Mouse (Mus musculus): ENCODE data around the gene Scn5a. TPM values are rescaled to one million over a fixed set of nuclear protein-coding genes. Genes with fewer than 3 reads are reported as not detected.
A peak's percentile ranks its signal among the peaks of the same experiment; 100 is the strongest.

Gene Scn5a
- polyA plus RNA-seq, 1 experiment from 2014 or later: 0.27 TPM

DNA sequence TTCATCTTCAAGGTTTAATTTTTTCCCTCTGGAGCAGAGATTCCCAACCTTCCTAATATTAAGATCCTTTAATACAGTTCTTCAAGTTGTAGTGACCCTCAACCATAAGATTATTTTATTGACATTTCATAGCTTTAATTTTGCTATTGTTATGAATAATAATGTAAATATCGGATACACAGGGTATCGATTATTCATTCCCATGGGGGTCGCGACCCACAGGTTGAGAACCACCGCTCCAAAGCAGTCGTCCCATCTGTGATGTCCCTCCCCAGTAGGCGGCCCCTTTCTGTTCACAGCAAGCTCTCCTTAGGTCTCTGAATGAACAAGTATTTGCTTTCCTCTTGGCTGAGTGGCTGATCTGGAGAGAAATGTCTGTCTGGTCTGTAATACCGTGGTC, 10.8 kb upstream of the Scn5a start:
- H3K36me3 ChIP-seq (ENCODE audit: control insufficient read depth, insufficient read depth, low read length): no peaks in the 10 kb centered on the region
- peaks cover 4% of the 10 kb centered on the region; the same call in 1 of the 2 replicates for H3K27me3 ChIP-seq (ENCODE audit: control insufficient read depth, insufficient read depth, low read length)
- WGBS: 89% methylated on average over 8 of the region's 8 CpGs
- no peak overlapping the region for H3K27ac ChIP-seq (ENCODE audit: low read depth, low read length)
- no peak overlapping the region for H3K4me3 ChIP-seq (ENCODE audit: low read length)
- H3K9ac ChIP-seq (ENCODE audit: low read depth, low read length): no peak overlapping the region
- no peaks in the 10 kb centered on the region for H3K9me3 ChIP-seq (ENCODE audit: control insufficient read depth, low read length)
- ATAC-seq (ENCODE audit: low FRiP score, low TSS enrichment): no peak
- no peak overlapping the region for H3K4me2 ChIP-seq (replicated peaks; ENCODE audit: low read depth, low read length)
- H3K4me1 ChIP-seq (ENCODE audit: control insufficient read depth, insufficient read depth, low read length): no peaks in the 10 kb centered on the region

DNA sequence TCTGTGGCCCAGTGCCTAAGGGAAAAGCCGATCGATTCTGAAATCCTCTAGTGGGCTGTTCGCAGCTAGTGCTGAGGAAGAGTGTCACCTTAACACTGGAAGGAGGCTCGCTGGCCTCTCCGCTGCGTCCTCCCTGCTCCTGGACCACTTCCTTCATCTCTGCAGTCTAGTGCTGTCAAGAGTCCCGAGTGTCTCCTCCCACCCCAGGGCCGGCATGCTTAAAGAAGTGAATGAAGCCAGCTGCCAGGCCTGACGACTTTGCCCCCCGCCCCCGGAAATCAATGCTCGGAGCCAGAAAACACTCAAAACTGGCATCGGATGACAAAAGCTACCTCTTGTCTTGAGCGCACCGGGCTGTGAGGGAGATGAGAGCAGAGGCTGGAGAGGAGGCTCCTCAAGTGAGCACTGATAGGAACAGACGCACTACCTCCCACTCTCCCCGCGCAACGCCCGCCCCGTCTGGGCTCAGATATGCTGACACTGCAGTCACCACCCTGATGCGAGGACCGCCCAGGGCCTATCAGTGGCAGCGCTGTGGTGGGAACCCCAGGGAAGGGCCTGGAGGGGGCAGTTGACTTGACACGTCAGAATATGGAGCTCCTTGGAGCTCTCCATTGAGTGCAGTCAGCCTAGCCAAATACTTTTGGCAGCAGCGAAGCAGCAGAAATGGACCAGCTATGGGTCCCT, 10.1 kb upstream of the Scn5a start:
- Histone ChIP-seq H3K27ac (ENCODE audit: low read depth, low read length) (no peak overlapping the region), H3K4me3 (ENCODE audit: low read length) (0 out of 2 replicates have a peak overlapping the region, but pooled peaks have one; percentile 2), H3K9me3 (ENCODE audit: control insufficient read depth, low read length) (no peaks in the 10 kb centered on the region), H3K9ac (ENCODE audit: low read depth, low read length) (0 out of 2 replicates have a peak overlapping the region, but pooled peaks have one; percentile 12), H3K4me1 (ENCODE audit: control insufficient read depth, insufficient read depth, low read length) (no peaks in the 10 kb centered on the region), H3K36me3 (ENCODE audit: control insufficient read depth, insufficient read depth, low read length) (no peaks in the 10 kb centered on the region), H3K27me3 (ENCODE audit: control insufficient read depth, insufficient read depth, low read length) (peaks cover 4% of the 10 kb centered on the region; the same call in 1 of the 2 replicates), H3K4me2 (replicated peaks; ENCODE audit: low read depth, low read length) (peak overlapping the region; percentile 26)
- 15% methylated on average over 26 of the region's 26 CpGs for WGBS
- peak; percentile 78 for ATAC-seq (ENCODE audit: low FRiP score, low TSS enrichment)

DNA sequence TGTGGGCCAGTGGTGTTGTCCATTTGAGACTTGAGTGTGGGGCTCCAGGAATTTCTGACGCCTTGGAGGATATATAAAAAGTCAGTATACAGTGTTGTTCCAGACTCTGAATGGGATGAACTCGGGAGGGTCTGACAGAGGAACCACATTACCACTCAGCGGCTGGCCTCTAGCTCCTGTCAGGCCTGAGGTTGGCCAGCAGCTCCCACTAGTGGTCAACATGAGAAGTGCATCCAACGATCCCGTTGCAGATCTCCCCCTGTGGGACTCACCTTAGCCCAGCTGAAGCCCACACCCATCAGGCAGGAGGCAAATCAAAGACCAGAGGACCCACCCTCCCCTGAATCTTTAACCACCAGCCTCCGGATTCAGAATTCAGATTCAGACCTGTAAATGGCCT, 1.9 kb upstream of the Scn5a start:
- 2% methylated on average over 6 of the region's 6 CpGs for WGBS
- Histone ChIP-seq H3K9me3 (ENCODE audit: control insufficient read depth, low read length) (no peaks in the 10 kb centered on the region), H3K4me2 (replicated peaks; ENCODE audit: low read depth, low read length) (no peak overlapping the region), H3K36me3 (ENCODE audit: control insufficient read depth, insufficient read depth, low read length) (no peaks in the 10 kb centered on the region), H3K4me3 (ENCODE audit: low read length) (no peak overlapping the region), H3K9ac (ENCODE audit: low read depth, low read length) (no peak overlapping the region), H3K27ac (ENCODE audit: low read depth, low read length) (no peak overlapping the region), H3K4me1 (ENCODE audit: control insufficient read depth, insufficient read depth, low read length) (peaks cover 7% of the 10 kb centered on the region; the same call in 1 of the 2 replicates), H3K27me3 (ENCODE audit: control insufficient read depth, insufficient read depth, low read length) (peaks cover 59% of the 10 kb centered on the region)
- ATAC-seq (ENCODE audit: low FRiP score, low TSS enrichment): peak; percentile 63

DNA sequence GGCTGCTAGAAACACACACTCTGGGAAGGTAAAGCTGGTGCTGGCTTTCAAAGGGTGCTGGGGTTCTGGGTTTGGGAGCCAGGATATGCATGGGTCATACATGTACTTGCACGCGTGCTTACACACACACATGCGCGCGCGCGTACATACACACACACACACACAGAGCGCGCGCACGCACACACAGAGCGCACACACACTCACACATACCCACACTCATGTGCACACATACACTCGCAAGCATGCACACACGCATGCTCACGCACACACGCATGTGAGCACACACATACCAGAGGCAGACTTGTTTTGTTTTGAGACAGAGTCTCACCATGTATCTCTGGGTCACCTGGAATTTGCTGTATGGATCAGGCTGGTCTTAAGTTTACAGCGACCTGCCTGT, 1.4 kb upstream of the Scn5a start:
- ATAC-seq (ENCODE audit: low FRiP score, low TSS enrichment): no peak
- 86% methylated on average over 17 of the region's 17 CpGs for WGBS
- Histone ChIP-seq H3K9ac (ENCODE audit: low read depth, low read length) (no peak overlapping the region), H3K4me1 (ENCODE audit: control insufficient read depth, insufficient read depth, low read length) (peaks cover 7% of the 10 kb centered on the region; the same call in 1 of the 2 replicates), H3K27ac (ENCODE audit: low read depth, low read length) (no peak overlapping the region), H3K9me3 (ENCODE audit: control insufficient read depth, low read length) (no peaks in the 10 kb centered on the region), H3K4me2 (replicated peaks; ENCODE audit: low read depth, low read length) (no peak overlapping the region), H3K36me3 (ENCODE audit: control insufficient read depth, insufficient read depth, low read length) (no peaks in the 10 kb centered on the region), H3K4me3 (ENCODE audit: low read length) (no peak overlapping the region), H3K27me3 (ENCODE audit: control insufficient read depth, insufficient read depth, low read length) (peaks cover 63% of the 10 kb centered on the region)

DNA sequence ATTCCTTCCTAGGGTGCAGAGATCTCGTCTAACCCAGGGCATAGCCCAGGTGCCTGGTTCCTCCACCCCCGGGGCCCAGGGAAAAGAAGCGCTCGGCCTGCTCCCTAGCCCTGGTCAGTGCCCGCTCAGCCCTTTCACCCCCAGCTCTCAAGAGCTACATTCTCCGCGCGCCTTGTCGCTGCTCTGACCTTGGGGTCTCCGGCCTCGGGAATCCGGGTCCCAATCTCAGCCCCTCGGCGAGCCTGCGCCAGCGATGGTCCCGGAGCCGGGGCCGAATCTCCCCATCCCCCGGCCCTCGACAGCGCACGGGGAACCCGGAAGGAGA, 543 bp downstream of the Scn5a start:
- peaks cover 7% of the 10 kb centered on the region; the same call in 1 of the 2 replicates for H3K4me1 ChIP-seq (ENCODE audit: control insufficient read depth, insufficient read depth, low read length)
- H3K9ac ChIP-seq (ENCODE audit: low read depth, low read length): peak overlapping the region; percentile 55
- no peaks in the 10 kb centered on the region for H3K9me3 ChIP-seq (ENCODE audit: control insufficient read depth, low read length)
- peak overlapping the region; percentile 57 for H3K4me3 ChIP-seq (ENCODE audit: low read length)
- under 1% methylated on average over 21 of the region's 24 CpGs for WGBS
- peak overlapping the region; percentile 98 for H3K4me2 ChIP-seq (replicated peaks; ENCODE audit: low read depth, low read length)
- 0 out of 2 replicates have a peak, but pooled peaks have one; percentile 9 for ATAC-seq (ENCODE audit: low FRiP score, low TSS enrichment)
- no peaks in the 10 kb centered on the region for H3K36me3 ChIP-seq (ENCODE audit: control insufficient read depth, insufficient read depth, low read length)
- H3K27ac ChIP-seq (ENCODE audit: low read depth, low read length): no peak overlapping the region
- peaks cover 81% of the 10 kb centered on the region for H3K27me3 ChIP-seq (ENCODE audit: control insufficient read depth, insufficient read depth, low read length)

DNA sequence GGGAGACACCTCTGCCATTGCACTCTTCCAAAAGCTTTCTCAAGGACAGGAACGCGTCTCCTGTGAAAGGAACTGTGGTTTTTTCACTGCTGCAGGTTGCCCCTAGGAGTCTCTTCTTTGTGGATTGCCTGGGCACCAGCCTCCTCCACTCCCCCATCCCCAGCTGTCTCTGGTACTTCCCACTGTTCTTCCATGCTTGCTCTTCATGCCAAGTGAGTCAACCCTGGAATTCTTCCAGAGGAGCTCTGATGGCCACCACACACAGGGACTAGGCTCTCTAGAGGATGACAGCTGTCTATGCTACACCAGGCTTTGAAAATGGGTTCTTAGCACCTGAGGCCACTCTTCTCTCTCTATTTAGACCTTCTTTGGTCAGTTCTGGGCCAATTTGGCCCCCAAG, 1.8 kb downstream of the Scn5a start:
- H3K9me3 ChIP-seq (ENCODE audit: control insufficient read depth, low read length): no peaks in the 10 kb centered on the region
- no peak for ATAC-seq (ENCODE audit: low FRiP score, low TSS enrichment)
- H3K36me3 ChIP-seq (ENCODE audit: control insufficient read depth, insufficient read depth, low read length): no peaks in the 10 kb centered on the region
- peaks cover 7% of the 10 kb centered on the region; the same call in 1 of the 2 replicates for H3K4me1 ChIP-seq (ENCODE audit: control insufficient read depth, insufficient read depth, low read length)
- WGBS: 65% methylated on average over 2 of the region's 2 CpGs
- H3K4me3 ChIP-seq (ENCODE audit: low read length): no peak overlapping the region
- H3K27me3 ChIP-seq (ENCODE audit: control insufficient read depth, insufficient read depth, low read length): peaks cover 91% of the 10 kb centered on the region
- H3K9ac ChIP-seq (ENCODE audit: low read depth, low read length): no peak overlapping the region
- H3K4me2 ChIP-seq (replicated peaks; ENCODE audit: low read depth, low read length): no peak overlapping the region
- no peak overlapping the region for H3K27ac ChIP-seq (ENCODE audit: low read depth, low read length)

DNA sequence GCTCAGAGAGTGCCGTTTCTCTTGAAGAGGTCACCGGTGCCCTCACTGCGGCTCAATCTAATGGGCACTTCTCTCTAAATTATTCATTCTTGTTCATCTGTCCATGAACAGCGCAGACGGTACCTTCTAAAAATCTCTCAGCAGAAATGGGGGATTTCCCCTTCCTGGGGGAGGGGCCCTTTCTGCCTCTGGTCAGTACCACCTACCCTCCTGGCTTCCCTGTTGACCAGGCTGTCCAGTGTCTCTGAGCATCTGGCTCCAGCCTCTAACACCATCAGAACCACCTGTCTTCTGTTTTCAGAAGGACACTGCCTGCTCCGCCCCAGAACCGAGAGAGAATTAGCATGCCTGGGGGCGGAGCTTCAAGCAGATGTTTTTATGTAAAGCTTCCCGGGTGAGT, 3.1 kb downstream of the Scn5a start:
- no peak overlapping the region for H3K9ac ChIP-seq (ENCODE audit: low read depth, low read length)
- no peak overlapping the region for H3K27ac ChIP-seq (ENCODE audit: low read depth, low read length)
- H3K4me3 ChIP-seq (ENCODE audit: low read length): no peak overlapping the region
- peaks cover 7% of the 10 kb centered on the region; the same call in 1 of the 2 replicates for H3K4me1 ChIP-seq (ENCODE audit: control insufficient read depth, insufficient read depth, low read length)
- peaks cover 94% of the 10 kb centered on the region for H3K27me3 ChIP-seq (ENCODE audit: control insufficient read depth, insufficient read depth, low read length)
- no peaks in the 10 kb centered on the region for H3K9me3 ChIP-seq (ENCODE audit: control insufficient read depth, low read length)
- no peak for ATAC-seq (ENCODE audit: low FRiP score, low TSS enrichment)
- no peaks in the 10 kb centered on the region for H3K36me3 ChIP-seq (ENCODE audit: control insufficient read depth, insufficient read depth, low read length)
- H3K4me2 ChIP-seq (replicated peaks; ENCODE audit: low read depth, low read length): no peak overlapping the region
- WGBS: 50% methylated on average over 9 of the region's 9 CpGs

DNA sequence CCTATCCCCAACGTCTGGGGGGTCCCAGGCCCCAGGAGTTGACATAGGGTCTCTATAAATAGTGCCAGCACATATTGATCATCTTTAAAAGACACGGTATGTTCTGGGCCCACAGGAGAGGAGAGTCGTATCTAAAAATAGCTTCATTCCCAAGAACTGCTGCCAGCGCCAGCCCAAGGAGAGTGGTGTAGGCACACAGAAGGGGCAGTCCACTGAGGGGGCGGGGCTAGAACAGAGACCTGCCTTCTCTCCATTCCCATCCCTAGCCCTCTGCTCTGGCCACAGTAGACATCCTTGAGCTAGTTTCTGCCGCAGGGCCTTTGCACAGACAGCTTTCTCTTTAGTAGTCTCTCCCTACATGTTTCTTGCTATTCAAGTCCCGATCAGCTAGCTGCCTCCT, 4.5 kb downstream of the Scn5a start:
- Histone ChIP-seq H3K36me3 (ENCODE audit: control insufficient read depth, insufficient read depth, low read length) (no peaks in the 10 kb centered on the region), H3K4me2 (replicated peaks; ENCODE audit: low read depth, low read length) (no peak overlapping the region), H3K4me1 (ENCODE audit: control insufficient read depth, insufficient read depth, low read length) (peaks cover 7% of the 10 kb centered on the region; the same call in 1 of the 2 replicates), H3K9ac (ENCODE audit: low read depth, low read length) (no peak overlapping the region), H3K27ac (ENCODE audit: low read depth, low read length) (no peak overlapping the region), H3K9me3 (ENCODE audit: control insufficient read depth, low read length) (no peaks in the 10 kb centered on the region), H3K4me3 (ENCODE audit: low read length) (no peak overlapping the region), H3K27me3 (ENCODE audit: control insufficient read depth, insufficient read depth, low read length) (peaks cover 88% of the 10 kb centered on the region)
- WGBS: 84% methylated on average over 7 of the region's 7 CpGs
- no peak for ATAC-seq (ENCODE audit: low FRiP score, low TSS enrichment)

DNA sequence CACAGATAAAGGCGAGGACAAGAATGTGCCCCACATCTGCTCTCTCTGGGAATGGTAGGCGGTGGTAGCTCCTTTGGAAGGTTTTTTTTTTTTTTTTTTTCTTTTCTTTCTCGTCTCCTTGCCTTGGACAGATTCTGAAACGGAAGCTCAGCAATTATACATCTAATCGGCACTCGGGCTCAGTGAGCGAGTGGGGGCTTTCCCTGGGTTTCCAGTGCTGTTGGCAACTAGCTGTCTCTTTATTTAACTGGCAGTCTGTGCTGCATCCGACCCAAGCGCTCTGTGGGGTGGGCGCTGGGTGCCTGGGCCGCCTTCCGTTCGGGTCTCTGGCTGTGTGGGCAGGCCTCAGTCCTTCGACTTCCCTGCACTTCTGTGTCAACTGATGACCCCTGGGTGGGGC, 5.8 kb downstream of the Scn5a start:
- Histone ChIP-seq H3K27me3 (ENCODE audit: control insufficient read depth, insufficient read depth, low read length) (peaks cover 75% of the 10 kb centered on the region), H3K9me3 (ENCODE audit: control insufficient read depth, low read length) (no peaks in the 10 kb centered on the region), H3K9ac (ENCODE audit: low read depth, low read length) (no peak overlapping the region), H3K4me2 (replicated peaks; ENCODE audit: low read depth, low read length) (no peak overlapping the region), H3K27ac (ENCODE audit: low read depth, low read length) (no peak overlapping the region), H3K4me1 (ENCODE audit: control insufficient read depth, insufficient read depth, low read length) (no peaks in the 10 kb centered on the region), H3K4me3 (ENCODE audit: low read length) (no peak overlapping the region), H3K36me3 (ENCODE audit: control insufficient read depth, insufficient read depth, low read length) (no peaks in the 10 kb centered on the region)
- 53% methylated on average over 14 of the region's 14 CpGs for WGBS
- no peak for ATAC-seq (ENCODE audit: low FRiP score, low TSS enrichment)
